Mouse (Mus musculus) adrenal gland, adult 18-20 months (tissue): ENCODE data around the gene Cldn4. TPM values are rescaled to one million over a fixed set of nuclear protein-coding genes. Genes with fewer than 3 reads are reported as not detected.

Source experiments
- total RNA-seq, 2 experiments: library from RNA; stranded (reverse); gene quantifications; 1 replicate in 1 of 2; 2 replicates in 1 of 2; pipeline ENCODE4 v1.2.3; 2021

Gene Cldn4
- total RNA-seq, 2 experiments from 2014 or later, result not detected

Other genes with a start within 250 kb of the Cldn4 start
- 10 to 100 TPM in 1 of 2 experiments, 1 to 10 TPM in 1; 9.0 to 18.1 TPM for gene Eln, start 199.6 kb downstream of the Cldn4 start, total RNA-seq
- gene Tmem270, start 40.2 kb downstream of the Cldn4 start, total RNA-seq, result not detected
- gene Cldn13, start 31.4 kb downstream of the Cldn4 start, total RNA-seq, result not detected
- gene Mettl27, start 14.6 kb downstream of the Cldn4 start, total RNA-seq, result 10 to 100 TPM; 23.1 to 23.6 TPM
- gene Cldn3, start 39.3 kb upstream of the Cldn4 start, total RNA-seq, result under 1 TPM; 0.50 to 0.54 TPM
- 10 to 100 TPM; 52.3 to 59.7 TPM for gene Abhd11, start 62.2 kb upstream of the Cldn4 start, total RNA-seq
- 1 to 10 TPM; 6.0 to 7.2 TPM for gene Stx1a, start 76.5 kb upstream of the Cldn4 start, total RNA-seq
- gene Dnajc30, start 117.3 kb upstream of the Cldn4 start, total RNA-seq, result 10 to 100 TPM; 25.8 to 30.3 TPM
- gene Bud23, start 118.0 kb upstream of the Cldn4 start, total RNA-seq, result 10 to 100 TPM; 45.7 to 55.0 TPM
- 1 to 10 TPM; 1.9 to 2.5 TPM for gene Vps37d, start 131.3 kb upstream of the Cldn4 start, total RNA-seq
- 100 to 1,000 TPM in 1 of 2 experiments, 10 to 100 TPM in 1; 67.0 to 169 TPM for gene Mlxipl, start 143.0 kb upstream of the Cldn4 start, total RNA-seq
- 10 to 100 TPM; 20.6 to 29.5 TPM for gene Tbl2, start 202.7 kb upstream of the Cldn4 start, total RNA-seq
- gene Bcl7b, start 221.3 kb upstream of the Cldn4 start, total RNA-seq, result 10 to 100 TPM; 74.1 to 77.2 TPM
- 10 to 100 TPM; 79.1 to 88.7 TPM for gene Baz1b, start 240.3 kb upstream of the Cldn4 start, total RNA-seq